Mouse (Mus musculus) heart, adult 2 months (tissue): Measurements from ENCODE around the gene Tent4b. TPM values are rescaled to one million over a fixed set of nuclear protein-coding genes. Genes with fewer than 3 reads are reported as not detected.

ENCODE experiments used
- DNase-seq, 2 experiments: peaks; one replicate each; pipeline ENCODE4 v3.0.0; 2021
- H3K27ac ChIP-seq: fragments of 200-600 bp; 2 replicates; pipeline ENCODE4 v1.8.1; 2022
- H3K27me3 ChIP-seq: fragments of 200-500 bp; 2 replicates; pipeline ENCODE4 v1.6.1; 2012; ENCODE audit warnings: mild to moderate bottlenecking, low read length, inconsistent platforms, mixed read lengths; ENCODE audit not compliant: control insufficient read depth, insufficient read depth
- H3K36me3 ChIP-seq: fragments of 200-500 bp; 2 replicates; pipeline ENCODE4 v1.6.1; 2012; ENCODE audit warnings: low read length, inconsistent platforms; ENCODE audit not compliant: control insufficient read depth, insufficient read depth
- H3K4me1 ChIP-seq: fragments of 200-500 bp; 2 replicates; pipeline ENCODE4 v1.6.1; 2011; ENCODE audit warnings: low read length; ENCODE audit not compliant: control insufficient read depth, insufficient read depth
- H3K4me3 ChIP-seq: fragments of 200-600 bp; 2 replicates; pipeline ENCODE4 v1.8.1; 2022
- H3K79me2 ChIP-seq: fragments of 200-500 bp; replicated peaks from 2 replicates; pipeline ENCODE4 v1.6.1; 2012; ENCODE audit warnings: mild to moderate bottlenecking, inconsistent platforms, low read length, moderate library complexity, mixed read lengths; ENCODE audit not compliant: control insufficient read depth, insufficient read depth
- H3K9ac ChIP-seq: fragments of 200-500 bp; 2 replicates; pipeline ENCODE4 v1.6.1; 2012; ENCODE audit warnings: low read depth, mild to moderate bottlenecking, control low read depth, inconsistent platforms, low read length, mixed read lengths
- CTCF ChIP-seq: fragments of 200-600 bp; IDR thresholded peaks from 2 replicates; pipeline ENCODE4 v1.8.1; 2022; ENCODE audit warnings: antibody characterized with exemption, mild to moderate bottlenecking, moderate library complexity
- EP300 ChIP-seq: fragments of 200-500 bp; IDR thresholded peaks from 2 replicates; pipeline ENCODE4 v1.6.1; 2011; ENCODE audit warnings: low read depth, low read length, control low read depth; ENCODE audit not compliant: insufficient read depth
- POLR2A ChIP-seq: fragments of 200-500 bp; IDR thresholded peaks from 2 replicates; pipeline ENCODE4 v1.6.1; 2011; ENCODE audit warnings: mild to moderate bottlenecking, low read depth, low read length, control low read depth; ENCODE audit not compliant: insufficient read depth
- WGBS: fragments of 180-500 bp; shearing (Covaris S2); methylation state at CpG from one replicate; pipeline ENCODE4 v1.1.7; 2018; 5-methylcytosine and 5-hydroxymethylcytosine counted together
- intact Hi-C: fragments of 180-260 bp; cut with DNase I; formaldehyde crosslinking; loops from one replicate; pipeline ENCODE4 v1.15.1; 2025
- polyA plus RNA-seq: library from polyadenylated mRNA; depleted of rRNA; stranded (reverse); fragments of >200 nt; gene quantifications from 2 replicates; pipeline ENCODE4 v1.2.3, GENCODE M21; 2012
- total RNA-seq, 2 experiments: library from RNA; stranded (reverse); gene quantifications; 2 replicates each; pipeline ENCODE4 v1.2.3; 2021

The Tent4b gene
- total and polyA plus RNA-seq, 3 experiments = 14.3 to 19.2 (median 18.8) TPM

DNA sequence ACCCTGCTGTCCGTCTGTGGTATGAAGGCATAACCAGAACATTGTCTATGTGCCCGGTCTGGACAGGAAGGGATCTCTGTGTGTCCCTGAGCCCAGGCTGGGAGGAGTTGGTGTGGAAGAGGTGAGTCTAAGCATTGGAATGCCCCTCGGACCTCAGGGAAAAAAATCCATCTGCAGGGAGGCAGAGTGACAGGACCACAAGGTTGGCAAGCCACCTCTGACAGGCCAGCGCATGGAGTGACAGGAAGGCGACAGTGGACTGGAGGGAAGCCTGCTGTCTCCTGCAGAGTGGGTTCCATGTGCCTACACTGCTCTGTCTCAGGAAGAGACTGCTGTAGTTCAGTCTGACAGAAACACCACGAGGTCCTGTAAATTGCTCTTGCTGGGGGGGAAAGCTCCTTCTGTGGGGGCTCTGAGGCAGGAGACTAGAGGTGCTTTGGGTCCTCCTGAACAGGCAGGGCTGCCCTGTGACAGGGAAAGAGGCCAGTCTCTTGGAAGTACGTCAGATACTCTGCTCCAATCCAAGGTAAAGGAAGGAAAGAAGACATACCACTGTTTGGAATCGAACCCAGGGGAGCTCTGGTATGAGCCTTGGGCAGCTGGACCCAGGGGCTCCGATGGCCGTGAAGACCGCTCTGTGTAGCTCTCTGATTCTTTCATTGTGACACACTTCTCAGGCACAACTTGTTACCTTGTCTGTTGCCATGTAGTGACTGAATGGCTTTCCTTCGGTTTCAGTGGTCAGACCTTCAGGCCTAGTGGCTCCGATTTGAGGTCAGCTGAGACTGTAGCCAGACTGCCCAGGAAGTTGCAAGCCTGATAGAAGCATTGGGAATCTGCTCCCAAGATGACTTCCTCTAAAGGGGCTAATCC is 84.5 kb downstream of the Tent4b start:
- intact Hi-C loops = no loop called here
- H3K4me3 ChIP-seq = no peak overlapping the region
- TF ChIP-seq CTCF = no peak
- no peak for TF ChIP-seq POLR2A
- peaks cover 17% of the 10 kb centered on the region for H3K4me1 ChIP-seq
- no peaks in the 10 kb centered on the region for H3K36me3 ChIP-seq
- no peaks in the 10 kb centered on the region for H3K79me2 ChIP-seq
- no peak overlapping the region for H3K9ac ChIP-seq
- 67% methylated on average over 13 of the region's 13 CpGs for WGBS
- no peaks in the 10 kb centered on the region for H3K27me3 ChIP-seq
- DNase-seq = peak in 1 of 2 experiments; percentile 20
- peak overlapping the region; percentile 43 for H3K27ac ChIP-seq

DNA sequence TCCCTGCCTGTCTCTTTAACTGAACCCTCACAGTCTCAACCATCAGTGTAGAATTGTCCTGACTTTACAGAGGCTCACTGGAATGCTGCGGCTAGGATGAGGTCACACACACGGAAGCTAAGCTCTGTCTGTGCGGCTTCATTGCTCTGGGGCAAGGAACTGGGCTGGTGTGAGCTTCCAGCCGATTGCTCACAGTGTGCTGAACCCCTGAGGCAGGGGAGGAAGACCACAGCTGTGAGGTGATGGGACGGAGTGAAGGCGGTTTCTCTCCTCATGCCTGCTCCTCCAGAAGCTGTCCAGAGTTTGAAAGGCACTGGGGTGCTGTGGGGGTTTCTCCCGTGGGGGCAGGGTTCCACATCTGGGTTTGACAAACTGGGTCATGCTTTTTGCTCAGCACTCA is 85.7 kb downstream of the Tent4b start:
- Histone ChIP-seq H3K27me3 (no peaks in the 10 kb centered on the region), H3K79me2 (no peaks in the 10 kb centered on the region), H3K4me3 (no peak overlapping the region), H3K36me3 (no peaks in the 10 kb centered on the region), H3K4me1 (peaks cover 14% of the 10 kb centered on the region), H3K27ac (peak overlapping the region; percentile 41), H3K9ac (no peak overlapping the region)
- TF ChIP-seq POLR2A (0 out of 2 replicates have a peak, but pooled peaks have one; percentile 23), CTCF (no peak), EP300 (no peak)
- intact Hi-C loops = no loop called here
- 46% methylated on average over 7 of the region's 7 CpGs for WGBS
- peak in 1 of 2 experiments; percentile 44 for DNase-seq

DNA sequence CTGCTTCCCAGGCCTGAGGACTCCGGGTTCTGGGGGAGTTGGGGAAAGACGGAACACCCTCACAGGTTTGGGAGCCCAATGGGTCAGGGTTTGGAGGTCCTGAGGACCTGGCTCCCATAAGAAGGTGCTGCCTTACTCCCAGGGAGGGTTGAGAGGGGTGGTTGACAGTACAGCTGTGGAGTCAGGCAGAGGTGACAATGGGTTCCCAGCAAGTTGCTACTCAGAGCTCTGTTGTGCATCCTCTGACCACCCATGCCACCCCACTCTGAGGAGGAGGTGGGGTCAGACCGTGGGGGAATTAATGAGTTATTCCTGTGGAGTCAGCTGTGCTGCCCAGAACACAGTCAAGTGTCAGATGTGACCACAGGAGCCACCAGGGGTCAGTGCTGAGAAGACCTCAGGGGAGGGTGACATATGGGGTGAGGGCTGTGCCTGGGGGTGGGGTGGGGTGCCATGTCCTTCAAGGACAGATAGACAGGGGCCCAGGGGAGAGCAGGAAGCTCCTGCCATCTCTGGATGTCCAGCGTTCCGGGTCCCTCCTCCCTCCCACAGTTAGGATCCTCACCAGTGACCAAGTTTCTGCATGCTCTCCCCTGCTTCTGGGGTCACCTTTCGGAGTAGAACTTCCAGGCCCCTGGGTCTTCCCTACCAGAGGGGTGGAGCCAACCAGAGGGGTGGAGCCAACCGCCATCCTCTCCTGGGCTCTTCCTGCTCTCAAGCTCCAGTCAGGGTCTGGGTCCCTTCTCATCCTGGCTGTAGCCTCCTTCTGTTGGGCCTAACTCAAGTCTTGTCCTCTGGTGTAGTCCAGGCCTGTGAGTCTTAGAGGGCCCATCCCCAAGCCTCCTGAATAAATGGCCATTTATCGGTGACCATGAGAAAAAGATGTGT is 86.7 kb downstream of the Tent4b start:
- H3K4me3 ChIP-seq = no peak overlapping the region
- H3K4me1 ChIP-seq = peaks cover 14% of the 10 kb centered on the region
- H3K79me2 ChIP-seq = no peaks in the 10 kb centered on the region
- intact Hi-C loops = no loop called here
- peak in 1 of 2 experiments; percentile 33 for DNase-seq
- H3K27me3 ChIP-seq = no peaks in the 10 kb centered on the region
- WGBS = 89% methylated on average over 8 of the region's 8 CpGs
- no peaks in the 10 kb centered on the region for H3K36me3 ChIP-seq
- H3K9ac ChIP-seq = no peak overlapping the region
- peak overlapping the region; percentile 41 for H3K27ac ChIP-seq
- TF ChIP-seq CTCF (peak; percentile 35; the same call in 1 of the 2 replicates), POLR2A (no peak)

DNA sequence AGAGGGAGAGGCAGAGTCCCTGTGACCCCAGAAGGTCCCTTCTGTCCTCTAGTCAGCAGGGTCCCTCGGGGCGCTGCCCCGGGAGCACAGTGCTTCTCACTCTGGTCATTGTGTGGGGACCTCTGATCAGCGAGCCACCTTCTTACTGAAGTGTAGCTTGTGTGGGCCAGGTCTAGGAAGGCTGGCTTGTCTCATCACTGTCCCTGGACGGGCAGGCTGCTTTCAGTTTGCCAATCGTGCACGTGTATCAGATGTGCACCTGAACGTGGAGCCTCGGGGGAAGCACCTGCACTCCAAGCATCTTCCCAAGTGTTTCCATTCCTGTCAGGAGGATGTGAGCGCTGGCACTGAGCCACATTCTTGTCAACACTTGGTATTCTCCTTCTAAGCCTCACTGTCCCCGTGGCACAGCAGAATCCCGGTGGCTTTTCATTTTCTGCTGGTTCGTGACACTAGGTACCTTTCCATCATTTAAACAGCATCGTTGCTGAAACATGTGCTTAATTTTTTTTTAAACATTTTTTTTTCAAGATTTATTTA is 87.5 kb downstream of the Tent4b start:
- no peaks in the 10 kb centered on the region for H3K27me3 ChIP-seq
- no peaks in the 10 kb centered on the region for H3K79me2 ChIP-seq
- no peaks in the 10 kb centered on the region for H3K36me3 ChIP-seq
- peaks cover 14% of the 10 kb centered on the region for H3K4me1 ChIP-seq
- no peak overlapping the region for H3K27ac ChIP-seq
- WGBS = 47% methylated on average over 14 of the region's 14 CpGs
- no peak overlapping the region for H3K4me3 ChIP-seq
- TF ChIP-seq EP300 (no peak), CTCF (no peak), POLR2A (no peak)
- DNase-seq = no peak
- intact Hi-C loops = no loop called here
- H3K9ac ChIP-seq = no peak overlapping the region

DNA sequence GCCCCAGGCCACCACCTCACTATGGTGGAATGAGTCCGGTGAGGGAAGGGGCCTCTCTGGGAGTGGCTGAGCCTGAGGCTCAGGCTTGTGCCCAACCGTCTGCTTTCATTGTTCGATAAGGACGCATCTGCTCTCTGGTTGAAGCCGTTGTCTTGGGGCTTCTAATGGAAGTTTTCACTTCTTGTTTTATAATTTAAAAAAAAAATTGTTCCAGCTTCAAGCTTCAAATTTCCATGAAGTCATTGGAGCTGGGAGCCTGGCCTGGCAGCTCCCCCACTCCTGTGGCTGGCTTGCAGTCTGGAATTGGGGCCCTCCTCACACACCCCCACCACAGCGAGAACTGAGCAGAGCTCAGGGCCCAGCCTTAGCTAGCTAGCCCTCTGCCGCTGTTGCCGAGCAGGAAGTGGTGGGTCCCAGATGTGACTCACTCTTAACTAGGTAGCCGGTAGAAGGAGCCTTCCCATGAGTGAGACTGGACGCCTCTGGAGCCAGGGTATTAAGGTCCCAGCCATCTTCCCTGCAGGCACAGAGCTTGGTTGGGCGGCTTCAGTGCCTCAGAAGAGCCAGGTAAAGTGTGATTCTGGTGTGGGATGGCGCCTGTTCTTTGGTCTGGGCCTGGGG is 89.7 kb downstream of the Tent4b start:
- TF ChIP-seq EP300 (no peak), CTCF (no peak), POLR2A (no peak)
- H3K4me3 ChIP-seq = no peak overlapping the region
- H3K36me3 ChIP-seq = no peaks in the 10 kb centered on the region
- 55% methylated on average over 12 of the region's 12 CpGs for WGBS
- peak; percentile 61 to 71 for DNase-seq
- peaks cover 5% of the 10 kb centered on the region for H3K4me1 ChIP-seq
- peak overlapping the region; percentile 30 for H3K9ac ChIP-seq
- intact Hi-C loops = no loop called here
- H3K27ac ChIP-seq = peak overlapping the region; percentile 63
- no peaks in the 10 kb centered on the region for H3K27me3 ChIP-seq
- H3K79me2 ChIP-seq = no peaks in the 10 kb centered on the region
